Mouse (Mus musculus) embryonic facial prominence, embryonic 11.5 days (tissue): ENCODE data around the gene Gm8369. TPM values are rescaled to one million over a fixed set of nuclear protein-coding genes. Genes with fewer than 3 reads are reported as not detected.
A peak's percentile ranks its signal among the peaks of the same experiment; 100 is the strongest.
"Not testable (repeated sequence)": the region's sequence is repeated elsewhere in the genome, so short reads cannot be mapped to it uniquely, and the experiment has no call there.

Experiments used
- ATAC-seq: fragments of 200-750 bp; cut with Nextera tagmentation; replicated peaks from 2 replicates; pipeline ENCODE4 v1.8.0; 2017; ENCODE audit warnings: low read depth; ENCODE audit not compliant: insufficient number of reproducible peaks, low FRiP score, low TSS enrichment
- DNase-seq: peaks from one replicate; pipeline ENCODE4 v3.0.0-alpha.2; 2015; ENCODE audit warnings: low spot score
- H3K27ac ChIP-seq: fragments of 300-500 bp; sonication (generic); replicated peaks from 2 replicates; pipeline ENCODE4 v1.5.1; 2014; ENCODE audit warnings: mild to moderate bottlenecking, low read depth, low read length, control low read depth
- H3K27me3 ChIP-seq: fragments of 300-500 bp; sonication (generic); 2 replicates; pipeline ENCODE4 v1.6.1; 2014; ENCODE audit warnings: mild to moderate bottlenecking, low read length, moderate library complexity, mixed read lengths; ENCODE audit not compliant: control insufficient read depth, insufficient read depth
- H3K36me3 ChIP-seq: fragments of 300-500 bp; sonication (generic); replicated peaks from 2 replicates; pipeline ENCODE4 v1.6.1; 2014; ENCODE audit warnings: low read depth, mild to moderate bottlenecking, low read length, moderate library complexity, mixed read lengths; ENCODE audit not compliant: control insufficient read depth, insufficient read depth
- H3K4me1 ChIP-seq: fragments of 300-500 bp; sonication (generic); 2 replicates; pipeline ENCODE4 v1.6.1; 2014; ENCODE audit warnings: low read length, mixed read lengths; ENCODE audit not compliant: control insufficient read depth, insufficient read depth
- H3K4me2 ChIP-seq: fragments of 300-500 bp; sonication (generic); 2 replicates; pipeline ENCODE4 v1.6.1; 2014; ENCODE audit warnings: low read depth, mild to moderate bottlenecking, control low read depth, low read length, moderate library complexity
- H3K4me3 ChIP-seq: fragments of 300-500 bp; sonication (generic); 2 replicates; pipeline ENCODE4 v1.5.1; 2014; ENCODE audit warnings: low read depth, low read length, control low read depth
- H3K9ac ChIP-seq: fragments of 300-500 bp; sonication (generic); replicated peaks from 2 replicates; pipeline ENCODE4 v1.6.1; 2014; ENCODE audit warnings: mild to moderate bottlenecking, control low read depth, low read length
- H3K9me3 ChIP-seq: fragments of 300-500 bp; sonication (generic); replicated peaks from 2 replicates; pipeline ENCODE4 v1.6.1; 2016; ENCODE audit warnings: mild to moderate bottlenecking, low read length, inconsistent platforms, mixed read lengths; ENCODE audit not compliant: control insufficient read depth
- whole genome bisulfite sequencing: fragments of 180-500 bp; shearing (Covaris S2); extraction: QIAGEN DNeasy Blood & Tissue Kit; methylation state at CpG from one replicate; pipeline ENCODE4 v1.1.7; 2014; 5-methylcytosine and 5-hydroxymethylcytosine counted together
- polyA plus RNA-seq: library from polyadenylated mRNA; unstranded; fragments of >200 nt; fragmentation: Nextera tagmentation; extraction: Ambion mirVana; gene quantifications from 2 replicates; pipeline ENCODE4 v1.2.1, GENCODE M21; 2014

Gm8369 gene
- polyA plus RNA-seq, 1 experiment from 2014 or later: not detected

GRCm38 (mm10) chr19:11516246-11516645 is 30.5 kb downstream of the Gm8369 start, which contains the start of gene Ms4a6b:
TSS of gene Ms4a6b (plus strand) at chr19:11516512.
- Histone ChIP-seq H3K27ac (no peak within 1 kb of the TSS), H3K4me1 (no peaks in the 10 kb centered on the region), H3K36me3 (no peaks in the 10 kb centered on the region), H3K4me3 (no peak within 1 kb of the TSS), H3K4me2 (no peak within 1 kb of the TSS), H3K27me3 (no peaks in the 10 kb centered on the region), H3K9ac (no peak within 1 kb of the TSS), H3K9me3 (no peaks in the 10 kb centered on the region)
- no peak for DNase-seq
- ATAC-seq: no peak

GRCm38 (mm10) chr19:11516845-11517244 is 31.1 kb downstream of the Gm8369 start:
- Histone ChIP-seq H3K4me1 (no peaks in the 10 kb centered on the region), H3K9ac (no peak overlapping the region), H3K36me3 (no peaks in the 10 kb centered on the region), H3K27me3 (no peaks in the 10 kb centered on the region), H3K4me3 (no peak overlapping the region), H3K4me2 (no peak overlapping the region), H3K27ac (no peak overlapping the region), H3K9me3 (no peaks in the 10 kb centered on the region)
- ATAC-seq (no peak), DNase-seq (no peak)
- WGBS: 68% methylated on average over 4 of the region's 4 CpGs

- H3K9me3 ChIP-seq, H3K4me1 ChIP-seq, H3K4me2 ChIP-seq, H3K36me3 ChIP-seq, H3K27me3 ChIP-seq, ATAC-seq, DNase-seq, H3K4me3 ChIP-seq, H3K9ac ChIP-seq, H3K27ac ChIP-seq: not testable (repeated sequence)
- 33% methylated on average over 1 of the region's 1 CpGs for WGBS
These were observed 31.6 kb downstream of the Gm8369 start for GRCm38 (mm10) chr19:11517373-11517772.

- not testable (repeated sequence) for ATAC-seq, H3K9me3 ChIP-seq, DNase-seq, H3K27me3 ChIP-seq, H3K27ac ChIP-seq, H3K4me1 ChIP-seq, H3K9ac ChIP-seq, H3K4me3 ChIP-seq, H3K36me3 ChIP-seq, H3K4me2 ChIP-seq
- 86% methylated on average over 2 of the region's 2 CpGs for WGBS
These were observed 32.6 kb downstream of the Gm8369 start for GRCm38 (mm10) chr19:11518356-11518755.

GRCm38 (mm10) chr19:11520146-11520545 is 34.4 kb downstream of the Gm8369 start:
- DNase-seq (no peak), ATAC-seq (no peak)
- H3K4me2 ChIP-seq: no peak overlapping the region
- WGBS: 93% methylated on average over 3 of the region's 3 CpGs
- no peak overlapping the region for H3K9ac ChIP-seq
- no peaks in the 10 kb centered on the region for H3K36me3 ChIP-seq
- H3K4me1 ChIP-seq: no peaks in the 10 kb centered on the region
- no peaks in the 10 kb centered on the region for H3K9me3 ChIP-seq
- H3K27ac ChIP-seq: no peak overlapping the region
- no peaks in the 10 kb centered on the region for H3K27me3 ChIP-seq
- H3K4me3 ChIP-seq: no peak overlapping the region

GRCm38 (mm10) chr19:11533421-11533820 is 47.7 kb downstream of the Gm8369 start:
- WGBS: 96% methylated on average over 1 of the region's 1 CpGs
- H3K9me3 ChIP-seq: no peaks in the 10 kb centered on the region
- no peaks in the 10 kb centered on the region for H3K27me3 ChIP-seq
- no peak overlapping the region for H3K9ac ChIP-seq
- DNase-seq (no peak), ATAC-seq (no peak)
- no peak overlapping the region for H3K27ac ChIP-seq
- no peak overlapping the region for H3K4me3 ChIP-seq
- H3K4me2 ChIP-seq: no peak overlapping the region
- no peaks in the 10 kb centered on the region for H3K36me3 ChIP-seq
- H3K4me1 ChIP-seq: no peaks in the 10 kb centered on the region

- H3K27me3 ChIP-seq: no peaks in the 10 kb centered on the region
- no peak overlapping the region for H3K4me3 ChIP-seq
- H3K9ac ChIP-seq: no peak overlapping the region
- H3K9me3 ChIP-seq: no peaks in the 10 kb centered on the region
- no peaks in the 10 kb centered on the region for H3K36me3 ChIP-seq
- no peak overlapping the region for H3K27ac ChIP-seq
- no peak overlapping the region for H3K4me2 ChIP-seq
- 75% methylated on average over 2 of the region's 2 CpGs for WGBS
- H3K4me1 ChIP-seq: no peaks in the 10 kb centered on the region
- ATAC-seq (no peak), DNase-seq (no peak)
These were observed 48.2 kb downstream of the Gm8369 start for GRCm38 (mm10) chr19:11533888-11534445.

- ATAC-seq (no peak), DNase-seq (peak; percentile 4)
- H3K4me2 ChIP-seq: no peak within 1 kb of the TSS
- no peaks in the 10 kb centered on the region for H3K27me3 ChIP-seq
- WGBS: 9% methylated on average over 7 of the region's 7 CpGs
- no peaks in the 10 kb centered on the region for H3K4me1 ChIP-seq
- no peaks in the 10 kb centered on the region for H3K9me3 ChIP-seq
- H3K36me3 ChIP-seq: no peaks in the 10 kb centered on the region
- H3K4me3 ChIP-seq: no peak within 1 kb of the TSS
- H3K27ac ChIP-seq: no peak within 1 kb of the TSS
- H3K9ac ChIP-seq: no peak within 1 kb of the TSS
These were observed 50.9 kb downstream of the Gm8369 start, which contains the start of gene Ms4a4d for GRCm38 (mm10) chr19:11536593-11536992. TSS of gene Ms4a4d (plus strand) at chr19:11536801.
